In genomic region chr10:4357435-4357834, GRCm38 (mm10) we compare ENCODE assay signal across 19 mouse cellular contexts. TPM values are rescaled to one million over a fixed set of nuclear protein-coding genes. Genes with fewer than 3 reads are reported as not detected.
DNase-seq lines count a peak whose midpoint lies in the region; ATAC-seq and TF ChIP-seq lines count a peak whose summit lies in the region.
"Had no signal": no experiment of that assay in that cellular context is flagged by ENCODE, and none has a peak within 500 bp of the region (broad histone marks: within the 10 kb centered on the region; RNA-seq: fewer than 3 reads in every experiment).

No protein-coding gene starts in this region.

- WGBS in thymus, adult 2 months = 44% methylated on average over 10 of the region's 10 CpGs

- intact Hi-C loops in heart, postnatal 10 days (cut with DNase I) = no loop called here
- intact Hi-C loops in left cerebral cortex, postnatal 25 days (cut with DNase I) = no loop called here

- H3K27ac ChIP-seq in thymus, adult 2 months (ENCODE audit: control insufficient read depth, insufficient read depth, low read length) = 0 out of 2 replicates have a peak overlapping the region, but pooled peaks have one; percentile 0
- H3K27ac ChIP-seq: embryonic facial prominence, embryonic 10.5 days; forebrain, embryonic 13.5 days; heart, adult 2 months; heart, embryonic 15.5 days; hindbrain, embryonic 10.5 days; hindbrain, embryonic 14.5 days had no signal

- H3K4me1 ChIP-seq in thymus, adult 2 months (replicated peaks; ENCODE audit: control insufficient read depth, insufficient read depth, low read length) = peaks cover 33% of the 10 kb centered on the region
- H3K4me1 ChIP-seq: forebrain, embryonic 13.5 days; heart, embryonic 15.5 days; hindbrain, embryonic 10.5 days had no signal

- no peak overlapping the region for H3K4me3 ChIP-seq in thymus, adult 2 months (ENCODE audit: control insufficient read depth, insufficient read depth, low read length)
- H3K4me3 ChIP-seq: embryonic facial prominence, embryonic 10.5 days; forebrain, embryonic 13.5 days; heart, adult 2 months; heart, embryonic 15.5 days; hindbrain, embryonic 10.5 days had no signal

- no peak for TF ChIP-seq POLR2A in thymus, adult 2 months (IDR thresholded peaks at IDR 0.05; ENCODE audit: control insufficient read depth, extremely low read depth, insufficient read depth, low read length, poor library complexity)

- no peak for DNase-seq in thymus, adult 2 months
- no peak for DNase-seq in thymus, adult 18-20 months
- peak; percentile 49 for DNase-seq in CD4-positive, CD25-positive, alpha-beta regulatory T cell, adult 2 months (ENCODE audit: low read depth, low spot score)
- peak; percentile 76 for DNase-seq in naive thymus-derived CD4-positive, alpha-beta T cell, adult 2 months (ENCODE audit: low read depth)
- no peak for DNase-seq in heart, postnatal 10 days
- no peak for DNase-seq in left cerebral cortex, postnatal 25 days (ENCODE audit: low spot score in 2 of 2)
- DNase-seq: adrenal gland, adult 2 months; adrenal gland, postnatal 25 days; cerebellum, adult 2 months; cerebellum, postnatal 10 days; forebrain, postnatal 0 days; gastrocnemius, postnatal 14 days; heart, adult 2 months had no signal

- no peak for TF ChIP-seq CTCF in thymus, adult 2 months (IDR thresholded peaks at IDR 0.05; ENCODE audit: borderline replicate concordance, control insufficient read depth, extremely low read depth, insufficient read depth, low read length, poor library complexity)

- peak; percentile 57 for ATAC-seq in activated CD4-positive, CD25-positive, alpha-beta regulatory T cell, adult 4 months
- ATAC-seq: forebrain, embryonic 13.5 days; forebrain, postnatal 0 days had no signal

- H3K27me3 ChIP-seq in thymus, adult 2 months (ENCODE audit: control insufficient read depth, insufficient read depth, low read length) = no peaks in the 10 kb centered on the region
- H3K27me3 ChIP-seq: forebrain, embryonic 13.5 days; heart, embryonic 15.5 days had no signal

- H3K36me3 ChIP-seq in thymus, adult 2 months (ENCODE audit: control insufficient read depth, insufficient read depth, low read length) = no peaks in the 10 kb centered on the region

RNA-seq across cellular contexts. Expression of gene Zbtb2, which starts 30.5 kb away (rescaled TPM):
- polyA plus RNA-seq in thymus, adult 2 months (2012; rRNA removed) = 32.8 and 37.9 TPM in 2 replicates
- 10 to 100 TPM in 1 of 2 experiments, 1 to 10 TPM in 1; 9.9 to 11.3 TPM for polyA plus RNA-seq in activated CD4-positive, CD25-positive, alpha-beta regulatory T cell, adult 4 months (2017; shearing (Covaris generic))
- total RNA-seq in heart, postnatal 10 days (2021) = 1 to 10 TPM; 8.9 to 9.2 TPM
- 10 to 100 TPM in 1 of 2 experiments, 1 to 10 TPM in 1; 9.8 to 10.5 TPM for total RNA-seq in left cerebral cortex, postnatal 25 days (2021)

Comparison
In these comparisons a context has a peak if more than half of its experiments do, and no peak if none do; other contexts are left out.
1. DNase-seq: peak in CD4-positive, CD25-positive, alpha-beta regulatory T cell, adult 2 months (single experiment) and naive thymus-derived CD4-positive, alpha-beta T cell, adult 2 months (single experiment); none in thymus, adult 2 months (single experiment), thymus, adult 18-20 months (0 of 2), heart, postnatal 10 days (0 of 2) and left cerebral cortex, postnatal 25 days (0 of 2).